Mouse (Mus musculus) heart, embryonic 12.5 days (tissue): ENCODE results near the gene M1ap. TPM values are rescaled to one million over a fixed set of nuclear protein-coding genes. Genes with fewer than 3 reads are reported as not detected.

Experiments
- ATAC-seq: fragments of 200-750 bp; cut with Nextera tagmentation; 2 replicates; pipeline ENCODE4 v1.8.0; 2017; ENCODE audit warnings: moderate TSS enrichment, moderate library complexity; ENCODE audit not compliant: insufficient number of reproducible peaks, low FRiP score
- H3K27ac ChIP-seq: fragments of 300-500 bp; sonication (generic); 2 replicates; pipeline ENCODE4 v1.5.1; 2016; ENCODE audit warnings: mild to moderate bottlenecking, moderate library complexity; ENCODE audit not compliant: poor library complexity, severe bottlenecking
- H3K27me3 ChIP-seq: fragments of 300-500 bp; sonication (generic); replicated peaks from 2 replicates; pipeline ENCODE4 v1.6.1; 2016; ENCODE audit warnings: mild to moderate bottlenecking, moderate library complexity
- H3K36me3 ChIP-seq: fragments of 300-500 bp; sonication (generic); 2 replicates; pipeline ENCODE4 v1.6.1; 2016; ENCODE audit warnings: mild to moderate bottlenecking, moderate library complexity
- H3K4me1 ChIP-seq: fragments of 300-500 bp; sonication (generic); replicated peaks from 2 replicates; pipeline ENCODE4 v1.6.1; 2016; ENCODE audit warnings: mild to moderate bottlenecking
- H3K4me2 ChIP-seq: fragments of 300-500 bp; sonication (generic); 2 replicates; pipeline ENCODE4 v1.6.1; 2016; ENCODE audit warnings: mild to moderate bottlenecking, moderate library complexity
- H3K4me3 ChIP-seq: fragments of 300-500 bp; sonication (generic); 2 replicates; pipeline ENCODE4 v1.5.1; 2016; ENCODE audit warnings: mild to moderate bottlenecking
- H3K9ac ChIP-seq: fragments of 300-500 bp; sonication (generic); 2 replicates; pipeline ENCODE4 v1.6.1; 2016; ENCODE audit warnings: mild to moderate bottlenecking, moderate library complexity
- H3K9me3 ChIP-seq: fragments of 300-500 bp; sonication (generic); replicated peaks from 2 replicates; pipeline ENCODE4 v1.6.1; 2016; ENCODE audit warnings: mild to moderate bottlenecking, moderate library complexity
- WGBS: fragments of 180-500 bp; shearing (Covaris S2); methylation state at CpG from one replicate; pipeline ENCODE4 v1.1.7; 2016; 5-methylcytosine and 5-hydroxymethylcytosine counted together
- polyA plus RNA-seq: library from polyadenylated mRNA; unstranded; fragments of >200 nt; fragmentation: Nextera tagmentation; extraction: Ambion mirVana; gene quantifications from 2 replicates; pipeline ENCODE4 v1.2.1, GENCODE M21; 2016

The M1ap gene
- polyA plus RNA-seq, 1 experiment from 2014 or later, result 0.57 TPM

DNA sequence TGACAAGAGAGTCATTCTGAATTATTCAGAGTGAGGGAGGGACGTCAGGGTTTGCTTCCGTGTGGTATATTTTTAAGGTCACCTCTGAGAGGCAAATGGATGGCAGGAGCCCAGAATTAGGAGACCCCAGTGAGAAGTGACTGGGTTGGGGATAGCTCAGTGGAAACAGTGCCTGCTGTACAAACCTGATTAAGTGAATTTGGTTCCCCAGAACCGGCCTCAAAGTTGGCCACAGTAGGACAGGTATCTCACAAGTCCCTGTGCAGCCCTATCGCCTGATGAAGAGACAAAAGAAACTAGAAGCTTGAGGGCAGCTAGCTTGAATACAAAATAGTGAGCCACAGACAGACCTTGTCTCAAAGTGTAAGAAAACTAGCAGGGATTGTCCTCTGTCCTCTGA, 30.2 kb upstream of the M1ap start:
- H3K4me1 ChIP-seq, result no peaks in the 10 kb centered on the region
- no peaks in the 10 kb centered on the region for H3K36me3 ChIP-seq
- no peak overlapping the region for H3K4me2 ChIP-seq
- ATAC-seq, result no peak
- peaks cover 33% of the 10 kb centered on the region for H3K27me3 ChIP-seq
- no peaks in the 10 kb centered on the region for H3K9me3 ChIP-seq
- 76% methylated on average over 4 of the region's 4 CpGs for WGBS
- no peak overlapping the region for H3K27ac ChIP-seq
- no peak overlapping the region for H3K9ac ChIP-seq
- no peak overlapping the region for H3K4me3 ChIP-seq

DNA sequence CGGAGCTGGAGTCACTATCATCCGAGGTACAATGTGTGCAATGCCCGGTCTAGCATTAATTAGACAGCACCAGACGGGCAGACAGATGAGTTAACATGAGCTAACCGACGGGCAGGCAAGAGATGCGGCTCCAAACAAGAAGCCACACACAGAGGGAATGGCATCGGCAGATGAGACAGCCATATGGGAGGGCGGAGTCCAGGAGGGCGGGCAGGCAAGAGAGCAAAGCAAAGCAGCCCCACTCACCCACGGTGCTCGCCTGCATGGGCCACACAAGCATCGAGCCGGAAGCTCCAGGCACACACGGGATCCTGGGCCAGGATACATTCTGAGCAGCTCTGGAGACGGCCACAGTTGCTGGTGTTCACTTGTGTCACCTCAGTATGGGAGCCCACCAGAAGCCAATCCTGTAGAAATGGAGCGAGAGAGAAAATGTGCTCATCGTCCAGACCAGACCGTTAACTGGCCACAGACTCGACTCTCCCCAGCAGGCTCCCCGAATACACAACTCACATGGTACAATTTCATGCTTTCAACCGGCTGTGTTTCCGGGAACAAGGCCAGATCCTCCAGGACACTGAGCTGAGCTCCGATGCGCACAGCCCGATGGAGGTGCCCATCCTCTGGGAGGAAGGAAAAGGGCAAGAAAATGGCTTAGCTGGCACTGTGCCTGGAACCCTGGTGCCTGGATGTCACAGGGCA, 29.5 kb upstream of the M1ap start:
- Histone ChIP-seq H3K9ac (no peak overlapping the region), H3K9me3 (no peaks in the 10 kb centered on the region), H3K27ac (no peak overlapping the region), H3K4me3 (no peak overlapping the region), H3K27me3 (peaks cover 33% of the 10 kb centered on the region), H3K4me1 (no peaks in the 10 kb centered on the region), H3K4me2 (no peak overlapping the region), H3K36me3 (no peaks in the 10 kb centered on the region)
- peak; percentile 9; the same call in 1 of the 2 replicates for ATAC-seq
- WGBS, result 69% methylated on average over 26 of the region's 26 CpGs

DNA sequence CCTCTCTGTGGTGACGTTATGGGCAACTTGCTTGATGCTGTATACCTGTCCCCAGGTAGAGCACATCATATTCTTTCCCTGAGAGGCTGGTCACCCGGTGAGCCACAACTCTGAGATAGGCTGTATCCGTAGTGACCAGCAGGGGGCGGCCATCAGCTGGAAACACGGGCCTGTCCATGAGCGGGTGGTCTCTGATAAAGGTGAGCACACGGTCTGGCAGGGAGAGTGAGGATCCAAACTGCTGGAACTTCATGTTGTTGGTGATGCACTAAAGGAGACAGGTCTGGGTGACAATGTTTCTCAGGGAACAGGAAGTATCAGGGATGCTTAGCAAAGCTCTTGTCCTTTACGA, 28.9 kb upstream of the M1ap start:
- H3K9ac ChIP-seq, result no peak overlapping the region
- WGBS, result 15% methylated on average over 8 of the region's 8 CpGs

DNA sequence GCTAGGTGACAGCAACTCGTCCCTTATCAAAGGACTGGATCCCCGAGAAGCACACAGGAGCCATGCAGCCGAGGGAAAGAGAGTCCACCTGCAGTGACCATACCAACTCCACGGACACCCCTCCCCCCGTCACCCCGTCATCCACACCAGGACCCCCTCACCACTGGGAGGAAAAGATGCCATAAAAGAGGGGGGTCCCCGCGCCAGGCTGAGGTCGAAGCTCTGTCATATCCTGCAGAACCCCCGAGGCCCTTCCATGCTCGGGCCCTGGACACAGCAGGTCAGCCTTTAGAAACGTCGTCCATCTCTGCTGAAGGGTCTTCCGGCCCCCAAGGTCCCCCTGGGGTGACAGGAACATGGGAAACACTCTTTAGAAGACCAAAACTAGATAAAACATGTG, 28.3 kb upstream of the M1ap start:
- Histone ChIP-seq H3K4me2 (no peak overlapping the region), H3K36me3 (no peaks in the 10 kb centered on the region), H3K4me1 (no peaks in the 10 kb centered on the region), H3K27ac (no peak overlapping the region), H3K4me3 (no peak overlapping the region), H3K9ac (no peak overlapping the region), H3K9me3 (no peaks in the 10 kb centered on the region), H3K27me3 (peaks cover 33% of the 10 kb centered on the region)
- 69% methylated on average over 14 of the region's 14 CpGs for WGBS
- ATAC-seq, result no peak

More for the DNA sequence above, 28.9 kb upstream of the M1ap start:
- no peak overlapping the region for H3K4me3 ChIP-seq
- peak; percentile 33; the same call in 1 of the 2 replicates for ATAC-seq
- no peaks in the 10 kb centered on the region for H3K4me1 ChIP-seq
- no peaks in the 10 kb centered on the region for H3K9me3 ChIP-seq
- H3K36me3 ChIP-seq, result no peaks in the 10 kb centered on the region
- no peak overlapping the region for H3K27ac ChIP-seq
- peaks cover 33% of the 10 kb centered on the region for H3K27me3 ChIP-seq
- no peak overlapping the region for H3K4me2 ChIP-seq

DNA sequence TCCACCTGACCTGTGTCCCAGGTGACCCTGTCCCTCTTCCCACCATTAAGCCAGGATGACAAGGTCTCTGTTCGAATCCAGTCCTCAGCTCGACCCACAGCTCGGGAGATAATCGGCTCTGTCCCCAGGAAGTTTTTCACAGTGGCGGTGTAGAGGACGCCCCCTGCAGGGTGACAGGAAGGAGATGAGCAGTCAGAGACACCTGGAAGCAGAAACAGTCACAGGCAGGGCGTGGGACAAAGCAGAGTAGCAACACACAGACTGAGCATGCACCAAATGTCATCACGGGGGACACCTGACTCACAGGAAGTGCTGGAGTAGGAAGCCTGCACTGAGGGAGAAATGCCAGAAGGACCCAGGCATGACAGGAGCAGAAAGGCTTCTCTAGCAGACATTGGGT, 27.2 kb upstream of the M1ap start:
- no peaks in the 10 kb centered on the region for H3K4me1 ChIP-seq
- WGBS, result 38% methylated on average over 8 of the region's 8 CpGs

DNA sequence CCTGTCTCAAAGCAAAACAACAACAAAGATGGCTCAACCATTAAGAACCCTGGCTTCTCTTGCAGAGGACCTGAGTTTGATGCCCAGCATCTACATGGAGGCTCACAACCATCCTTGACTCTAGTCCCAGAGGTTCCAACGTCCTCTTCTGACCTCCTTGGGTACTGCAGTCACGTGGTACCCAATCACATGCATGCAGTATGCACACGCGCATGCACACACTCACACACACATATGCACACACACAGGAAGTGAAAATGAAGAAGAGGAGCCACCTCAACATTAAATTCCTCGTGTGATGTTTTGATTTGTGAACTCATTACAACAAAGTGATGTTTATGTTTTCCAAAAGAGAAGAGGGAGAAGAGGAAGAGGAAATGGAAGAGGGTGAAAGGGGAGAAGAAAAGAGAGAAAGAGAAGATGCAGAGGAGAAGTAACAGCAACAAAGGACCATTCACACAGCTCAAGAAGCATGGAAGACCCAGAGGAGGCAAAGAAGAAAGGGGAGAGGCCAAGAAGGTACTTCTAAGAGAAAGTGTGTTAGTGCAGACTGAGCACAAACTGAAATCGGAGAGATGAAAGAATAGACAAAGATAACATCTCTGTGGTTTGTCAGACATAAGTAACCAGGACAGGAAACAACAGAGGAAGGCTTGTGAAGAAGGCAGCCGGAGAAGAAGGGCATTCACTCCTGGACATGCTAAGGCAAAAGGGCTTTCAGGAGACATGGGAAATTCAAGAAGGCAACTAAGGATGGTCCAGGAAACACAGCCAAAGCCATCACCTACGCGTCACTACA, 25.1 kb upstream of the M1ap start:
- no peak for ATAC-seq
- H3K9ac ChIP-seq, result no peak overlapping the region
- 65% methylated on average over 9 of the region's 9 CpGs for WGBS

More for the DNA sequence above, 27.2 kb upstream of the M1ap start:
- peaks cover 33% of the 10 kb centered on the region for H3K27me3 ChIP-seq
- H3K9ac ChIP-seq, result no peak overlapping the region
- H3K27ac ChIP-seq, result no peak overlapping the region
- H3K36me3 ChIP-seq, result no peaks in the 10 kb centered on the region
- no peak for ATAC-seq
- no peak overlapping the region for H3K4me2 ChIP-seq
- H3K4me3 ChIP-seq, result no peak overlapping the region
- H3K9me3 ChIP-seq, result no peaks in the 10 kb centered on the region

DNA sequence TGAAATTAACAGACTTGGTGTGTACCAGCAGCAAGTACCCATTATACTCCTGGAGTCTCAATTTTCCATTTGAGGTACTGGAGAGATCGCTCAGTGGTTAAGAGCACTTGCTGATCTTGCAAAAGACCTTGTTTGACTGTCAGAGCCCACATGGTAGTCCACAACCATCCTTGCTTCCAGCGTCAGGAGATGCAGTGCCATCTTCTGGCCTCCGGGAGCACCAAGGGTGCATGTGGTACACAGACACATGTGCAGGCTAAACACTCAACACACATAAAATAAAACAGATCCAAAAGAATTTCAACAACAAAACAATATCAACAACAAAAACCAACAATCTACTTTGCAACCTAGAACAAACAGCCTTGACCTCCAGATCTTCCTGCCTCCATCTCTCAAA, 21.7 kb upstream of the M1ap start:
- no peaks in the 10 kb centered on the region for H3K4me1 ChIP-seq
- WGBS, result 51% methylated on average over 3 of the region's 3 CpGs
- H3K9ac ChIP-seq, result no peak overlapping the region
- no peak overlapping the region for H3K4me2 ChIP-seq
- no peaks in the 10 kb centered on the region for H3K36me3 ChIP-seq
- H3K27ac ChIP-seq, result no peak overlapping the region
- H3K27me3 ChIP-seq, result peaks cover 9% of the 10 kb centered on the region
- no peak overlapping the region for H3K4me3 ChIP-seq
- no peak for ATAC-seq
- H3K9me3 ChIP-seq, result no peaks in the 10 kb centered on the region

More for the DNA sequence above, 25.1 kb upstream of the M1ap start:
- Histone ChIP-seq H3K27me3 (peaks cover 29% of the 10 kb centered on the region), H3K9me3 (no peaks in the 10 kb centered on the region), H3K4me3 (no peak overlapping the region), H3K27ac (no peak overlapping the region), H3K4me1 (no peaks in the 10 kb centered on the region), H3K36me3 (no peaks in the 10 kb centered on the region), H3K4me2 (no peak overlapping the region)

DNA sequence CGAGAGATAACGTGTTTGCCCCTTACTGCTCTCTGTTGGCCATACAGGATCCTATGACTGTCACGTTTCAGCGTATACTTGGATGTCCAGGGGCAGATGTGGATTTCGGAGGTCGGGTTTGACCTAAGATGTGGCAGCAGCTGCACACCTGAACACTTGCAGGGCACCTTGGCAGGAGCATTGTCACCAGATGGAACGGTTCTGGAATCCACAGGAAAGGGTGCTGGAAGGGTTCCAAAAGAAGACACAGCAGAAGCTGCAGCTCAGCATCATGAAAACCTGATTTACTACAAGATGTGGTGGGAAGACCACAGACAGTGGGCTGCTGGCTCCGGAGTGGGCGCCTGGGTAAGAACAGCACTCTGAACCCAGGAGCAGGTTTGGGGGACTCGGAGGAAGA, 20.6 kb upstream of the M1ap start:
- Histone ChIP-seq H3K4me1 (no peaks in the 10 kb centered on the region), H3K36me3 (no peaks in the 10 kb centered on the region), H3K27me3 (peaks cover 13% of the 10 kb centered on the region), H3K27ac (no peak overlapping the region), H3K9me3 (no peaks in the 10 kb centered on the region), H3K4me2 (no peak overlapping the region), H3K4me3 (no peak overlapping the region), H3K9ac (no peak overlapping the region)
- WGBS, result 69% methylated on average over 10 of the region's 10 CpGs
- no peak for ATAC-seq

DNA sequence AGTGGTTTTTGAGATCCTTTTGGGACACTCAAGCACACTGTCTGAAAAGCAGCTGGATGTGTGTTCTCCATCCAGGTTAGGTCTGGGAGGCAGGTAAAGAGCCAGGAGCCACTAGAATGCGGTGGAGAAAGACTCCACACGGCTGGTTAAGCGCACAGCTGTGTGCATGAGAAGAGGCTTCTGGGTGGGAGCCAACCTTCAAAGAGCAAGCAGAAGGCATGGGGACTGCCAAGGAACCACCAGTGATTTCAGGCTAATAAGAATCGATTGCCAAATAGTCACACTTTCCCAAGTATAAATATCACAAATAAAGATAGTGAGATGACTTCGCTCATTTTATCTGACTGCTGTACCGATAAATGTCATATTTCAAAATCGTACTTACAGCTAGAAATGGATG, 20.2 kb upstream of the M1ap start:
- Histone ChIP-seq H3K36me3 (no peaks in the 10 kb centered on the region), H3K9me3 (no peaks in the 10 kb centered on the region), H3K27me3 (peaks cover 17% of the 10 kb centered on the region), H3K4me3 (no peak overlapping the region), H3K9ac (no peak overlapping the region), H3K4me1 (no peaks in the 10 kb centered on the region), H3K27ac (no peak overlapping the region), H3K4me2 (no peak overlapping the region)
- WGBS, result 79% methylated on average over 7 of the region's 7 CpGs
- no peak for ATAC-seq

DNA sequence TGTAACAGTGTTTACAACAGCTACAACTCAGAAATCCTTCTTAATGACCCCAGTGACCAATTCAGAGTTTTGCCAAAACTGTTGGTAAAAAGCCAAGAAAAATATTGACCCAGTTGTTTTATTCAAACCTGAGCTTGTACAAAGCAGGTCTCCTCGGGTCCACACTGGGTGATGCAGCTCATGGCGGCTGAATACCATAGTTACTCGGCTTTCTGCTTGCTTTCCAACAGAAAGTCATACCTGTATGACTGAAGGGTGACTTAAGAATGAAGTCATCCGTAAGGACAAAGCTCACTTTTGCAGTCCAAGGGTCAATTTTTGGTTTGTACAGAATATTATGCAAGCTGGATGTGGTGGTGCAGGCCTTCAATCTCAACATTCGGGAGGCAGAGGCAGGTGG, 19.1 kb upstream of the M1ap start:
- 69% methylated on average over 5 of the region's 5 CpGs for WGBS
- H3K27ac ChIP-seq, result no peak overlapping the region
- H3K36me3 ChIP-seq, result no peaks in the 10 kb centered on the region
- no peaks in the 10 kb centered on the region for H3K4me1 ChIP-seq
- peaks cover 27% of the 10 kb centered on the region for H3K27me3 ChIP-seq
- no peak overlapping the region for H3K9ac ChIP-seq
- H3K9me3 ChIP-seq, result no peaks in the 10 kb centered on the region
- no peak overlapping the region for H3K4me3 ChIP-seq
- no peak for ATAC-seq
- no peak overlapping the region for H3K4me2 ChIP-seq

DNA sequence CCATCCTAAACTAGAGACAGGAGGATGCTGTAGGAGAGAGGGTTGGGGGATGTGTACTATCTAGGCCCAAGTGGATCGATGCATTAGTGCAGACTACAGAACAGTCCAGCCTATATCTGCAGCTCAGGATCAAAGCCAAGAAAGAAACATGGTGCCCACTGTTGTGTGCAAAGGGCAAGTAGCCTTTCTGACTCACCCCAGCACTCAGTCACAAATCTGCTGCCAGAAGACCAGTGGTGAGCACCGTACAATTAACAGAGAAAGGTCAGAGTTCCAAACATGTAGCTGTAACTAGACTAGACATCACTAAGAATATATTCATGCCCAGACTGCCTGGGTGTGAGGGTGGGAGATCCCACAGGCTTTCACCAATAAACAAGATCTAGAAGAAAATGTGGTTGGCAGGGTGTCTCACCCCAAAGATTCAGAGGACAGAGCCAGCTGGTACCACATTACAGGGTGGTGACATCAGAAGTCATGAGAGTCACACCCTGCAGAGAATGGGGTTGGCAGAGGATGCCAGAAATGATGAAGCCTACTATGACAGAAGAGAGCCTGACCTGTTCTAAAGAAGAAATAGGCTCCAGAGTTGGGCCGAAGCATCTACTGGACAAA, 12.0 kb upstream of the M1ap start:
- H3K36me3 ChIP-seq, result no peaks in the 10 kb centered on the region
- no peak overlapping the region for H3K4me3 ChIP-seq
- no peak overlapping the region for H3K9ac ChIP-seq
- peaks cover 87% of the 10 kb centered on the region for H3K27me3 ChIP-seq
- H3K27ac ChIP-seq, result no peak overlapping the region
- 82% methylated on average over 3 of the region's 3 CpGs for WGBS
- H3K9me3 ChIP-seq, result no peaks in the 10 kb centered on the region
- ATAC-seq, result no peak
- no peak overlapping the region for H3K4me2 ChIP-seq
- H3K4me1 ChIP-seq, result peaks cover 7% of the 10 kb centered on the region
